Mouse (Mus musculus) heart, postnatal 0 days (tissue): ENCODE measurements around the gene Runx1.

Source experiments
- CTCF ChIP-seq: IDR thresholded peaks from 2 replicates; pipeline ENCODE4 v1.5.1; 2016; ENCODE audit warnings: antibody characterized with exemption, control low read depth, low read depth
- EP300 ChIP-seq: IDR thresholded peaks from 2 replicates; pipeline ENCODE4 v1.6.1; 2016; ENCODE audit warnings: antibody characterized with exemption, low read depth

DNA sequence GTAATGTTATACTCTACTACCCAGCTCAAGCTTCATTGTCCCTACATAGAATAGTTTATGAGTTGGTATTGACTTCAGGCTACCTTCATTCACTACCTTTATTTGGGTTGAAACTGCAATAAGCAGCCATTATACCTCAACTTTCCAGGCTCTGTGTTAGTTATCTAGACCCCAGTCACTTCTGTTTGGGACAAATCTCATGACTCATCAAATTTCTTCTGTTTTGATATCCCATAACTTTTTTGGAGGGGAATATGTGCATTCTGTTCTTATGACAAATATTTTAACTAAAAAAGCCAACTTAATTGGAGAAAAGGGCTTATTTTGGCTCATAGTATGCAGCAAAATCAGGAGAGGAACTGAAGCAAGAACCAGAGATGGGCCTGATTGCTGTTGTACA, 12.8 kb upstream of the Runx1 start:
- TF ChIP-seq CTCF: no peak
- TF ChIP-seq EP300: no peak
